Mouse (Mus musculus): ENCODE measurements around the gene Arhgap4. TPM values are rescaled to one million over a fixed set of nuclear protein-coding genes. Genes with fewer than 3 reads are reported as not detected.

Gene Arhgap4
- polyA plus RNA-seq, 1 experiment from 2014 or later, result 2.2 TPM

DNA sequence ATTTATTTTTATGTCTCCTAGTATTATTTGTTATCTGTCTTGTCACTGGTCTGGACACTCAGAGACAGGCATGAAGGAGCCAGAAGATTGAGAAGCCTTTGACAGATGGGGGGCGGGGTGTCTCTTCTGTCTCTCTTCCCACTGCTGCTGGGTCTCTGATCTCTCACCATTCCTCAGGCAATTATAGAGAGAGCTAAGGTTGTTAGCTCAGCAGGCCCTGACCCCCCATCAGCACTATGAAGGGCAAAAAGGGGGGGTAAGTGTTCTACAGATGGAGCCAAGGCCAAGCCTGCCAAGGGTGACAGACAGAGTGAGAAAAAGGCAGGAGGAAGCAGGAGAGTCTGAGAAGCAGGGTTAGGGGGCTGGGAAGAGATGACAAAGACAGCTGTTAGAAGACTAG, 49.7 kb downstream of the Arhgap4 start:
- no peak overlapping the region for H3K9ac ChIP-seq (replicated peaks)
- no peak; the same call in 1 of the 2 replicates for ATAC-seq (replicated peaks)
- no peak overlapping the region for H3K4me2 ChIP-seq (replicated peaks)
- H3K4me3 ChIP-seq, result no peak overlapping the region
- H3K9me3 ChIP-seq, result no peaks in the 10 kb centered on the region
- peaks cover 36% of the 10 kb centered on the region for H3K4me1 ChIP-seq
- 86% methylated on average over 1 of the region's 1 CpGs for WGBS
- H3K36me3 ChIP-seq, result no peaks in the 10 kb centered on the region
- H3K27ac ChIP-seq (replicated peaks), result no peak overlapping the region; the same call in 1 of the 2 replicates
- no peaks in the 10 kb centered on the region for H3K27me3 ChIP-seq

- Histone ChIP-seq H3K9me3 (no peaks in the 10 kb centered on the region), H3K27me3 (no peaks in the 10 kb centered on the region), H3K4me2 (replicated peaks) (no peak overlapping the region), H3K36me3 (no peaks in the 10 kb centered on the region), H3K4me3 (no peak overlapping the region), H3K27ac (replicated peaks) (no peak overlapping the region), H3K4me1 (peaks cover 38% of the 10 kb centered on the region), H3K9ac (replicated peaks) (no peak overlapping the region)
- ATAC-seq (replicated peaks), result no peak
These were observed 50.2 kb downstream of the Arhgap4 start for GRCm38 (mm10) chrX:73871474-73871873.

GRCm38 (mm10) chrX:73869334-73869733, 52.3 kb downstream of the Arhgap4 start:
- Histone ChIP-seq H3K36me3 (no peaks in the 10 kb centered on the region), H3K4me2 (replicated peaks) (no peak overlapping the region), H3K9ac (replicated peaks) (no peak overlapping the region), H3K4me1 (peaks cover 43% of the 10 kb centered on the region), H3K27ac (replicated peaks) (no peak overlapping the region), H3K4me3 (no peak overlapping the region), H3K9me3 (no peaks in the 10 kb centered on the region), H3K27me3 (no peaks in the 10 kb centered on the region)
- no peak for ATAC-seq (replicated peaks)
- 11% methylated on average over 5 of the region's 5 CpGs for WGBS

DNA sequence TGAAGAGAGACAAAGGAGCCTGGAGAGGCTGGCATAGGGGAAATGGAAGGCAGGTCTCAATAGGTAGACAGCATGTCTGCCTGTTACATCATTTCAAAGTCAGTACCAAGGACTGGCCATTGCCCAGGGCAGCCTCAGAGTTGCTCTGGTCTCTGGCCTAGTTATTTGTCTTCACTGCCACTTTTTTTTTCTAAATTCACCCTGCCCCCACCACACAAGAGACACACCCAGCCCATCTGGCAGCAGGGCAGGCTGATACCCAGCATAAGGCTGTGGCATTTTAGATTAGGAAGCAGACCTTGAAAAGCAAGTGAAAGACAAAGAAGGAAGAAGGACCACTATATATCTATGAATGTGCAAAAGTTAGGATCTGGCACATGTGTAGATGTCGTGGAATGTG, 53.8 kb downstream of the Arhgap4 start:
- Histone ChIP-seq H3K27ac (replicated peaks) (peak overlapping the region; percentile 90), H3K4me2 (replicated peaks) (no peak overlapping the region), H3K4me1 (peaks cover 43% of the 10 kb centered on the region), H3K9me3 (no peaks in the 10 kb centered on the region), H3K36me3 (peaks cover 3% of the 10 kb centered on the region; the same call in 1 of the 2 replicates), H3K9ac (replicated peaks) (no peak overlapping the region), H3K4me3 (no peak overlapping the region), H3K27me3 (no peaks in the 10 kb centered on the region)
- no peak for ATAC-seq (replicated peaks)
- 71% methylated on average over 1 of the region's 1 CpGs for WGBS

DNA sequence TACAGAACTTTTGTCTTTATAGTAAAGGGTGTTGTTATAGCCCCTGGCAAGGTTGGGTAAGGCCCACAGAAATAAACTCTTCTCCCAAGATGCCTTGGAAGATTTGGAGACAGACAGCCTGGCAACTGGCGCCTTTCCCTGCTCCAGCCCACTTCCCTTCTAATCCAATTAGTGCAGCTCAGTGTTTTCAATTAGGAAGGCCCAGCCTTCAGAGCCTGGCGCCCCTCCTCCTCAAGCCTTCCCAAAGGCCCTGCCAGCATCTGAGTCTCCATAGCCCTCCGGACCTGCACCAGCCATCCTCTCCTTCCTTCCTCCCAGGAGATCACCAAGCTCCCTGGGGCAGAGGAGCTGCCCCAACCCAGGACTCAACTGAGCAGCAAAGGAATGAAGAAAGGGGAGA, 54.4 kb downstream of the Arhgap4 start:
- Histone ChIP-seq H3K4me2 (replicated peaks) (no peak overlapping the region; the same call in 1 of the 2 replicates), H3K4me1 (peaks cover 39% of the 10 kb centered on the region), H3K9me3 (no peaks in the 10 kb centered on the region), H3K4me3 (no peak overlapping the region), H3K27me3 (no peaks in the 10 kb centered on the region), H3K27ac (replicated peaks) (peak overlapping the region; percentile 90), H3K36me3 (peaks cover 3% of the 10 kb centered on the region; the same call in 1 of the 2 replicates), H3K9ac (replicated peaks) (no peak overlapping the region)
- 17% methylated on average over 3 of the region's 3 CpGs for WGBS
- peak; percentile 64 for ATAC-seq (replicated peaks)

GRCm38 (mm10) chrX:73864692-73865091, 57.0 kb downstream of the Arhgap4 start:
- 47% methylated on average over 3 of the region's 3 CpGs for WGBS
- H3K4me2 ChIP-seq (replicated peaks), result no peak overlapping the region
- H3K4me3 ChIP-seq, result no peak overlapping the region
- H3K27ac ChIP-seq (replicated peaks), result peak overlapping the region; percentile 47; the same call in 1 of the 2 replicates
- peaks cover 36% of the 10 kb centered on the region for H3K4me1 ChIP-seq
- no peak overlapping the region for H3K9ac ChIP-seq (replicated peaks)
- H3K9me3 ChIP-seq, result no peaks in the 10 kb centered on the region
- ATAC-seq (replicated peaks), result peak; percentile 64
- peaks cover 10% of the 10 kb centered on the region for H3K36me3 ChIP-seq
- H3K27me3 ChIP-seq, result no peaks in the 10 kb centered on the region

DNA sequence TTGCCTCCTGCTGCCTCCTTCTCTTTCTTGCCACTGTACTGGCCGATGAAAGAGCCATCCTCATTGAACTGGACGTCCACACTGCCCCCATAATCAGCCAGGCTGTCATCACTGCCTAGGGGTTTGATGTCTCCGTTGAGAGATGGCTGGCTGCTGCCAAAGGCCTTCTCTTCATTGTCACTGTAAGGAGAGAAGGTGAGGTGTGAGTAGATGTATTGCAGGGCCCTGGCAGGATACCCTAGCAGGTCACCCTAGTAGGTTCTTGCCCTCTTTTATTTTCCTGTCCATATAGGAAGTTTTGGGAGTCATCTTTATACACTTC, 66.6 kb downstream of the Arhgap4 start:
- H3K9ac ChIP-seq (replicated peaks), result no peak overlapping the region
- H3K27ac ChIP-seq (replicated peaks), result no peak overlapping the region
- no peak for ATAC-seq (replicated peaks)
- WGBS, result 65% methylated on average over 3 of the region's 3 CpGs
- no peak overlapping the region for H3K4me3 ChIP-seq
- H3K27me3 ChIP-seq, result no peaks in the 10 kb centered on the region
- H3K4me1 ChIP-seq, result no peaks in the 10 kb centered on the region
- H3K4me2 ChIP-seq (replicated peaks), result no peak overlapping the region
- H3K9me3 ChIP-seq, result no peaks in the 10 kb centered on the region
- peaks cover 16% of the 10 kb centered on the region for H3K36me3 ChIP-seq

GRCm38 (mm10) chrX:73854326-73855086, 67.2 kb downstream of the Arhgap4 start:
- no peak overlapping the region for H3K4me2 ChIP-seq (replicated peaks)
- H3K27ac ChIP-seq (replicated peaks), result 0 out of 2 replicates have a peak overlapping the region, but pooled peaks have one; percentile 23
- no peaks in the 10 kb centered on the region for H3K4me1 ChIP-seq
- WGBS, result 80% methylated on average over 9 of the region's 9 CpGs
- no peaks in the 10 kb centered on the region for H3K9me3 ChIP-seq
- ATAC-seq (replicated peaks), result no peak
- H3K27me3 ChIP-seq, result no peaks in the 10 kb centered on the region
- H3K9ac ChIP-seq (replicated peaks), result no peak overlapping the region
- no peak overlapping the region for H3K4me3 ChIP-seq
- H3K36me3 ChIP-seq, result peaks cover 13% of the 10 kb centered on the region

Other genes with a start within 250 kb of the Arhgap4 start
- 6.5 and 7.0 TPM in 2 replicates for gene Slc6a8, start 248.7 kb downstream of the Arhgap4 start, polyA plus RNA-seq (2015; fragmentation: Nextera tagmentation; extraction: Ambion mirVana)
- 98.3 and 101 TPM in 2 replicates for gene Bcap31, start 205.7 kb downstream of the Arhgap4 start, polyA plus RNA-seq (2015; fragmentation: Nextera tagmentation; extraction: Ambion mirVana)
- gene Abcd1, start 205.3 kb downstream of the Arhgap4 start, polyA plus RNA-seq (2015; fragmentation: Nextera tagmentation; extraction: Ambion mirVana), result 11.1 and 12.0 TPM in 2 replicates
- 0.14 and 0.15 TPM in 2 replicates for gene Plxnb3, start 164.8 kb downstream of the Arhgap4 start, polyA plus RNA-seq (2015; fragmentation: Nextera tagmentation; extraction: Ambion mirVana)
- gene Srpk3, start 147.5 kb downstream of the Arhgap4 start, polyA plus RNA-seq (2015; fragmentation: Nextera tagmentation; extraction: Ambion mirVana), result 1.5 and 1.8 TPM in 2 replicates
- gene Idh3g, start 135.0 kb downstream of the Arhgap4 start, polyA plus RNA-seq (2015; fragmentation: Nextera tagmentation; extraction: Ambion mirVana), result 224 and 230 TPM in 2 replicates
- gene Ssr4, start 134.8 kb downstream of the Arhgap4 start, polyA plus RNA-seq (2015; fragmentation: Nextera tagmentation; extraction: Ambion mirVana), result 126 and 133 TPM in 2 replicates
- 3.9 and 4.0 TPM in 2 replicates for gene Pdzd4, start 96.9 kb downstream of the Arhgap4 start, polyA plus RNA-seq (2015; fragmentation: Nextera tagmentation; extraction: Ambion mirVana)
- 0.23 TPM in 1 of 2 replicates, not detected in the other for gene Avpr2, start 29.8 kb downstream of the Arhgap4 start, polyA plus RNA-seq (2015; fragmentation: Nextera tagmentation; extraction: Ambion mirVana)
- gene L1cam, start 25.8 kb downstream of the Arhgap4 start, polyA plus RNA-seq (2015; fragmentation: Nextera tagmentation; extraction: Ambion mirVana), result 66.5 and 78.2 TPM in 2 replicates
- gene Naa10, start 74 bp upstream of the Arhgap4 start, polyA plus RNA-seq (2015; fragmentation: Nextera tagmentation; extraction: Ambion mirVana), result 108 and 110 TPM in 2 replicates
- gene Renbp, start 9.0 kb upstream of the Arhgap4 start, polyA plus RNA-seq (2015; fragmentation: Nextera tagmentation; extraction: Ambion mirVana), result 8.3 and 9.3 TPM in 2 replicates
- 59.4 and 61.6 TPM in 2 replicates for gene Hcfc1, start 44.5 kb upstream of the Arhgap4 start, polyA plus RNA-seq (2015; fragmentation: Nextera tagmentation; extraction: Ambion mirVana)
- 33.3 and 38.2 TPM in 2 replicates for gene Irak1, start 102.0 kb upstream of the Arhgap4 start, polyA plus RNA-seq (2015; fragmentation: Nextera tagmentation; extraction: Ambion mirVana)
- not detected in 2 replicates for gene Opn1mw, start 205.6 kb upstream of the Arhgap4 start, polyA plus RNA-seq (2015; fragmentation: Nextera tagmentation; extraction: Ambion mirVana)
- 15.9 and 16.4 TPM in 2 replicates for gene Mecp2, start 213.5 kb upstream of the Arhgap4 start, polyA plus RNA-seq (2015; fragmentation: Nextera tagmentation; extraction: Ambion mirVana)
- gene Tex28, start 246.0 kb upstream of the Arhgap4 start, polyA plus RNA-seq (2015; fragmentation: Nextera tagmentation; extraction: Ambion mirVana), result not detected in 2 replicates